Mouse (Mus musculus) layer of hippocampus, adult 9-10 months (tissue): ENCODE results near the gene Elavl2.

Experiments used
- DNase-seq: peaks from one replicate; pipeline ENCODE4 v3.0.0; 2022; ENCODE audit warnings: low spot score

Elavl2 gene

DNA sequence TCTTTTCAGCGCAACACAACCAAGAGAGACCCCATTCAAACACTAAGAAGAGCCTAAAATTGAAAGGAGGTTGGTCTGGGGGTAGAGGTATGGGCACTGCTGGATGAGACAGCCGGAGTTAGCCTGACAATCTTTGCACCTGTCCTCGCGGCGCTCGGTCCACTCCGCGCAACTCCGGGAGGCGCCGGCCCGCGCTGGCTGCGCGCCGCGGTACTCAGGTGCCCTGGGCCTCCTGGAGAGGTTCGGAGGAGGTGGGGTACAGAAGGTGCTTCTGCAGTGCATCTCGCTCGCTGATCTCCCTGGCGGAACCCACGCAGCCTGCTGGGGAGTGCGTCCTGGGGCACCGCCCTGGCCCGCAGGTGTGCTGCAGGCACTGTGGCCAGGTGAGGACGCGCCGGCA, at the start of gene Elavl2:
Gene Elavl2, minus strand, starts transcription at position 363 of the 400 bp plus-strand sequence.
- no peak for DNase-seq

DNA sequence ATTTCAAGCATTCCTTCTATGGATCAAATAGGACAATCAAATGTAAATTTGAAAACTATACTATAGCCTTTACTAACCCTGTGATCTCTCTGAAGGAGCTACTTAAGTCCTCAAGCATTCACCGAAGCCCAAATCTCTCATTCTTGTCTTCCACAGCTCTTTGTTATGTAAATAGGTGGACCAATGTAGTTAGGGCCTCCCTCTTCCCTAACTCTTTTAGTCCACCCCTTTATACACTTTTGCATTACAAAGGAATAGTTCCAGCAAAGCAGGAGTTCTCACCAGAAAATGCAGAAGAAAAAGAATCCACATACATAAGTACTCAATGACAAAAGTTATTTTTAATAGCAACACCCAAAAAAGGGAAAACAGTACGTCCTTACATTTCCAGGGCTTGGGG, 47.3 kb upstream of the Elavl2 start:
- no peak for DNase-seq

DNA sequence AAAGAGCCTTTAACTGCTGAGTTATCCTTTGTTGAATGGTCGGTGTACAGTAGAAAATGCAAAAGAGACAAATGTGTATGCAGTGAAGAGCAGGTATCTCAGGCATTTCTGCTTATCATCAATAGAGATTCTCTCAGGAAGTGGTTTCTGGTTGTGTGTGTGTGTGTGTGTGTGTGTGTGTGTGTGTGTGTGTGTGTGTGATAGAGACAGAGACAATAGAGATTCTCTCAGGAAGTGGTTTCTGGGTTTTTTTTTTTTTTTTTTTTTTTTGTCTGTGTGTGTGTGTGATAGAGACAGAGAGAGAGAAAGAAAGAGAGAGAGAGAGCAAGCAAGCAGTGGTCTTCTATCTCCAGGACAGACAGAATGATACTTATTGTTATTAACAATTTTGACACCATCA, 15.0 kb upstream of the Elavl2 start:
- DNase-seq, result no peak

DNA sequence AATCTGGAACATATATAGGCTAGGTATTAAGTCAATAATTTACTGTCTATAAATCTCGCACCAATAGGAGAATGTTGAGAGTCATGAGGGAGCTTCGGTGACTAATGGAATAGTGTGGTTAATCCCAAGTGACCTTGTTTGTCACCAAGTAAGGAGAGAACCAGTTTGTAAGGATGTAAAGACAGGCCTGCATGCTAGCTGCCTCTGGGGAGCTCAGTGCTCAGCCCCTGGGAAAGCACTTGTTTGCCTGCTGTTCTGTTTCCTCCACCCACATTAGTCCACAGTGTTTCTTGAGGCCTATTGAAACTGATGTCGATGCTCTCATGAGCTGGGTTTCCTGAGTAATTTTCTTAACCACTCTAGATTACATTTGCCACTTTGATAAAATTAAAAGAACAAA, 4.5 kb upstream of the Elavl2 start:
- DNase-seq, result no peak

DNA sequence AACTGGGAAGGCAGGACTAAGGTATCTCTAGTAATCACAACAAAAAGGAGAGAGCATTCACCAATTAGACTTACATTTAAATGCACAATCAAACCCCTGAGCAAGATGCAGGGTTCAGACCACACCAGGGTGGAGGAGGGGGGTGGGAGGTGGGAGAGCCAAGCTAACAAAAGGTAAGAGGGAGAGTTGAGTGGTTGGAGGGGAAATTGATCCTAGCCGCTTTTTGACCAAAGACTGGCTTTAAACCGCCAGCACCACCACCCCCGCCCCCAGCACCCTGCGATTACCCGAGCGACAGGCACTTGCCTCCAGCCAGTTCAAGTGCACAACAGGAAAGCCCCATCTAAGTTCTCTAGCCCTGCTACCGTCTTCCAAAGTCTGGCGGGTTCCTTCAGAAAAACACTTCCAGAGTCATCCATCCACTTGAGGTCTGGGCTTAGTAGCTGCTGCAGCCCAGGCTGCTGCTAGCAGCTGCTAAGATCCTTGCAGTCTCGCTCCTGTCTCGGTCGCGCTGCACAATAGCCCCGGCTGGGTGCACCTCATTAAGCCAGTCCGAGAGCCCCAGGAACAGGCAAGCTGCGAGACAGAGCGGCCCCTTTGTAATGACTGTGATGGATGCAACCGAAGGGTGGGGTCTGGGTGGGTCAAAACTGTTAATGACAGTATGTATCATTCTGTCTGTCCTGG, 932 bp downstream of the Elavl2 start:
- no peak for DNase-seq

DNA sequence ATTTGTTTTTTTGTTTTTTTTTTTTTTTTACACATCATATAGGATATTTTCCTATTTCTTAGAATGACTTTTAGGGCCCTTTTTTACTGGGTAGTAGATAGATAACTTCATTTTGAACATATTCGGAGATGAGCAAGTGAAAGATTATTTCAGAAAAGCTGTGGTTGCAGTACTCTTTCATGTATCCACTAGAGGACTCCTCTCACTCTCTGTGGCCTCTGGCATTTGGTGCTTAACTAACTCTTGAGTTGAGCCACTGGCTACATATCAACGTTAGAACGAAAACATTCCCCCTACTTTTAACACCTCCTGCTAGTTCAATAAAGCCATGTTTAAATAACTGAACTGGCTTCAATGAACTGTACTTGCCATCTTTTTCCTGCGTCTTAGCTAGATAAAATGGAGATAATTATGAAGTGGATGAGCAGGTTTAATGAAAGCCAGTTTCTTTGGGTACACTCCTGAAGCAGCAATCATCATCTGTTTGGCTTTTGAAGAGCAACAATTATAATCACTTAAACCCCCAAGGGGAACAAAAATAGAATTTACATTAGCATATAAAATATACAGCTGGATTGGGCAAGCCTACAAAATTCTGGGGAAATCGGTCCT, 8.5 kb downstream of the Elavl2 start:
- DNase-seq, result no peak

DNA sequence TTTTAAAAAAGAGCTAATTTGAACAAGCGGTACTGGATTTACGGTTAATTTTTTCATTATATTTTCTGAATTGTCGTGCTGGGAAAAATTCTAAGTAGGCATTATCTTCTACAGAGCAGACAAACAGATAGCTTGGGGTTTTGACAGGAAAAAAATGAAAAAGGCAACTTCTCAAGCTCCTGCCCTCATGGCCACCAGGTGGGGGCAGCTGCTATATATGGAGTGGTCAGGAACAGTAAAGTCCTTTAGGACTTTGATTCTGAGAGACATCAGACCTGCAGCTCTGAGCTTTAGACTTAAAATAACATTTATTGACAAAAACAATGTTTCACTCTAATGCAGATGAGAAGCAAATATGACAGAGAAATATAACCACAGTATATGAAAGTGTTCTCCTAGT, 12.9 kb downstream of the Elavl2 start:
- DNase-seq, result no peak

DNA sequence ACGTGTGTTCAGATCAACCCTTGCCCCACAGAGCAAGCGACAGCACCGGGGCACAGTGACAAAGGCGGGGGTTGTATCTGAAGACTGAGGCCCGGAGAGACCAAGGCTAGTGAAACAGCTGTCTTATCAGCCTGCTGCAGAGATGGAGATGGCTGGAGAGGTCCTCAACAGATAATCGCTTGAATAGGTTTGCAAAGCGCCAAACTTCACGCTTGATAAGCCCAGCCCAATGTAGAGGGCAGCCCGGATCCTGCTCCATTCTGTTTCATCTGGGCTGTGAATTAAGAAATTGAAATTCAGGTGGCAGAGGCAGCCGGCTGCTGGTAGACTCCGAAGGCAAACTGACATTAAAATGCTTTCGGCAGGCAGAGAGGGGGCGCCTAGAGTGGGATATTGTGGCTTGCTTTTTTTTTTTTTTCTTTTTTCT, 19.4 kb downstream of the Elavl2 start:
- DNase-seq, result no peak

DNA sequence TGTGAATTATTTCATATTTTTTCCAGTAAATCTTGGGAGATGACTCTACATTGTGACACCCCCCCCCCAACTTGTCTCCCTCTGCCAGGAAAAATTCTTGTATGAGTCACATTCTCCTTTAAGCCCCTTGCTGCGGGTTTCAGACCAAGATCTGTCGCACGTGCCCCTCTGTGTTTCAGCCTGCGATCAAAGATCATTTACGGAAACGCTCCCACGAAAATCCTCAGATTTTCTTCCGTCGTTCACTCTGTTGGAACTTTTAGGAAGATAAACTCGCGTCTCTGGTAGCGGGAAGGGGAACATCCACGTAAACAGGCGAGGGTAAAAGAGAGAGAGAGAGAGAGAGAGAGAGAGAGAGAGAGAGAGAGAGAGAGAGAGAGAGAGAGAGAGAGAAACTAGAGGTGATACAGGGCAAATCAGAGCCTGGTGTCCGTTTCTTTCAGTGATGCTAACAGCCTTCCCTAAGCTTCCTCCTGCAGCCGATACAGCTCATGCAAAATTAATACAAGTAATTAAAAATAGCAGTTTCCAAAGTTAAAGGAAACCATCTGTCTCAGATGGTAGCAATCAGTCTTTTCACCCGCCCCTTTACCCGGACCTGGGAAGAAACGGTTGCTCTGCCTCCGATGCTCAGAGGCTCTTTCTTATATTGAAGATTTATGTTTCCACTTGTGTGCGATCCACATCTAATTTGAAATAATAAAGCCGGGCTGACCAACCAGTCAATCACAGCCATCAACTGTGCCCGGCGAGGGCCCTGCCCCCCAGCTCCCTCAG, 20.1 kb downstream of the Elavl2 start:
- no peak for DNase-seq

DNA sequence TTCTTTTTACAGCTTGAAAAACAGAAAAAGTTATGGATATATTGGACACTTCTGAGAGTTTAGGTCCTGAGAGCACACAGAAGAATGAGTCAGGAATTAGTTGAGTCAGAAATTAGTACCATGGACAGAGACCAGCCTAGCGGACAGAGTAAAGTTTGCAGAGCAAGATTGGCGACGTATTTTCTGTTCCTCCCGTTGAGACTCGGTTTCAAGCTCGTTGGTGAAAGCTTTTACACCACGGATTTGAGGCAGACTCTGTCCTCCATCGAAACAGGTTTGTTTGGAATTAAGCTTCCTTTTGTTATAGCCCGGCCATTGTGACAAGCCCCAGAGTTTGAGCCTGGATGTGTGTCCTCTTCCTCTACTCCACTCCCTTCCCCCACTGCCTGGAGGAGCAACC, 21.0 kb downstream of the Elavl2 start:
- DNase-seq, result no peak

DNA sequence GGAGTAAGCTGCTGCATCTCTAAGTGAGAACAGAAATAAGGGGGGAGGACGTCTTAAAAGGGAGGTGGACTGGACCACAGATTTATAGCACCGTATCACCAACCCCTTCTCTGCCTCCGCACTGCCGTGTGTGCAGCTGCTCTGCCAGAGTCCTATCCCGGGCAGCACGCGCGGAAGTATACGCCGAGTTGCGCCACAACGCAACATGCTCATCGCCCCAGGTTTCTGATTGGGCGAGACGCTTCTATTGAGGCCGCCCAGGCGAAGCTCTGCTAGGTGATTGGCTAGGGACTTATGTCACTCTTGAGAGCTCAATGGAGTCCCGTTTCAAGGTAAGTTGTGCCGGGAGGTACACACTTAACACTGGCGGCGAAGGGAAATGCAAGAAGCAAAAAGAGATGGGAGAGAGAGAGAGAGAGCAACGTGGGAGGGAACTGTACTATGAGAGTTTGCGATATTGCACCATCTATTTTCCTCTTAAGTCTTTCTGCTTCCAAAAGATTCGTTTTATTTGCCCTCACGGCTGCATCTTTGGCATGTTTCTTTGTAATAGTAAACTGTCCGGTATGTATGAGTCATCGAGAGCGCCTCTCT, 24.2 kb downstream of the Elavl2 start:
- DNase-seq, result peak; percentile 96

DNA sequence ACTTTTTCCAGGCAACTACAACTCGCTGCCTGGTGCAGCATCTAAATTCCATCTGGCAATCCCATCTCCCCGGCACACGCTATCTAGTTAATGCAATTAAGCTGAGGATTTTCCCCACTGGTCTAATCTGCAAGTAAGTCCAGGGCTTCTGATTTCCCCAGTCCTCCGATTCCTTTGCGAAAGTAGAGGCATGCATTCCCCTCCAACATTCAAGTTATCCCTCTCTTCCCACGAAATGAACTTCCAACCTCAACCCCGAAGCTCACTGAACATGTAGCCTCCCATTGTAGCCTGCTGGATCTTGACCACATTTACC, 25.3 kb downstream of the Elavl2 start:
- DNase-seq, result no peak

DNA sequence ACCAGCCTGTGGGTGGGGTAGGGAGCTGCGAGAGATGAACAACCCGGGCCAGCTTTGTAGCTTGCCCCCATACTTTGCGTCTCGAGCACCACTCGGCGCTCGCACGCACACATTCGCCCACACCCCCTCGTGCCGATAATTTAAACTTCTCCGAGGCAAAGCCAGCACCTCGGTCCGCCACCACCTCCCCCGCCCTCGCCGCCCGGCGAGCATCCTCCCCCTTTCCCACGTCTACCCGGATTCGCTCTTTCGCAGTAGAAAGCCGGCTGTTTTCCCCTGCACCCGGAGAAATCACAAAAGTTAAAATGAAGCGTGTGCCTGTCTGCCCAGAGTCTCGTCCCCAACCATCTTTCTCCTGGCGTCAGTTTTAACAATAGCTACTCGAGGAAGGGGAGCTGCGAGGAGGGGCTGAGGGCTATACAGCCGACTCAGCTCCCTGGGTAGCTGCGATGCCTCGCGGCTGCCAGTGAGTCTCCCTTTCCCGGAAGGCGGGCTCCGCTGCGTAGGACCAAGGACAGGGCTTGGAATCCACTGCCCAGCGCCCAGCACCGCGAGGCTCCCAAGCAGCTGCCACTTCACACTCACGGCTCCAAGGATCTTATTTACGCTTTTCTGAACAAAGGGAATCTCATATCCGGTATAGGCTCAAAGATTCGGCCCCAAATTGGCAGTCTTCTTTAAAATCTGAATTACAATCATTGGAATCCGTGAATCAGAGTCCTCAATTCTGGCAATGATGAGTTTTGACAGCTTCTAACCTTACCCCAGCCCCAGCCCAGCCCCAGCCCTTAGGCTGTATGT, 25.8 kb downstream of the Elavl2 start:
- DNase-seq, result no peak

DNA sequence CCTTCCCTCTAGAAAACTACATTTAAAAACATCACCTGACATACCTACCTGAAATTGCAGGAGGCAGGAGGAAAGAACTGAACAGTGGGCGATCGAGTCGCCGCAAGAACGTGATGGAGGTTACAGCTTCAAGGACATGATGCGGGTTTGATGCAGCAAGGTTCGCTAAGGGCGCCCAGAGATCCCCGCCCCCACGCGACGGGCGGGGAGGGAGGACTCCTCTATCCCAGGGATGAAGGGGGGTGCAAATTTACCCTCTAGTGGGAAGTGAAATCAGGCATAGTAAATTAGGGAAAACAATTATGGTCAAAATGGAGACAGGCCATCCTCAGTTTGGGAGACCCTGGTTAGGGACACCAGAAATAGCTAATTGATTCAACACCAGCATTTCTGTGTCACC, 27.7 kb downstream of the Elavl2 start:
- no peak for DNase-seq

DNA sequence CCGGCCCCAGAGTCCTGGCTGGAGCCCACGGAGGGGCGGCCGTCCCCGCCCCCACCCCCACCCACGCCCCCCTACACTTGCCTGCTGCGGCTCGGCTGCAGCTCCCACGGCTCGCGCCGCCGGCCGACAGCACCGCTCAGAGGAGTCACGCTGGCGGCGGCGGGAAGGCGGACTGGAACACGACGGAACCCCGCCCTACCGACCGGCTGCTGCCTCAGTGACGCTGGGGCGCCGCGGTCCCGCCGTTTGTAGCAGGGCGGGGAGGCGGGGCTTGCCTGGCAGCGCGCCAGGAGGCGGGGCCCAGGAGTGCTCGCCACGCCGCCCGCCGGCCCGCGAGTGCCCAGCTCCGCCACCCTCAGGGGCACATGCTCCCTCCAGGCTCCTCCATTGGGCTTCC, 28.8 kb downstream of the Elavl2 start:
- no peak for DNase-seq

DNA sequence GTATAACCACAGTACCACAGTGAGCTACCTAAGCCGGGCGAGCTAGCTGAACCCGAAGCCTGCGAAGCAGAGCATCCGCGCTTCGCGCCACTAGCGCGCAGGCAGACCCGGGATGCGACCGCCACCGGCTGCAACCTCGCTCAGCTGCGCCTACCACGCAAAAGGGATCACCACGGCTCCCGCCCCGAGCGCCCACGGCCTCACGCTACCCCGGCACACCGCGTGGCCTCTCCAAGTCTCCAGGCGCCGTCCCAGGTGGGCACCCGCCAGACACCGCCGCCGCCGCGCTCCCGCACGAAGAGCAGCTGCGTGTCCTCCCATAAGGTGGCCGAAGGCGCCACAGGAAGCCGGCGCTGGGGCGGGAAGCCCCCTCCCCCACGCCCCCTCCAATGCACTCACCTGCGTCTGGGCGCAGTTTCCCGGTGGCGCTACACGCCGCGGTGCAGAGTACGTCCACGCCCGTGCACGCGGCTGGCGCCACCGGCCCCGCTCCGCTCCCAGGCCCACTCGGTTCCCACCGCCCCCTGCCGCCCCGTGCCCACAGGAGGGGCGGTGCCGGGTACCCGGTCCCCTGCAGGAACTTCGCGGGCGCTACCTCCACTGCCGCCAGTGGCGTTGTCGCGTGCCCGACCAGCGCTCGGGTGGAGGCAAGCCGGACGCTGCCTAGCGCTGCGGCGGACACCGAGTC, 29.3 kb downstream of the Elavl2 start:
- DNase-seq, result no peak

DNA sequence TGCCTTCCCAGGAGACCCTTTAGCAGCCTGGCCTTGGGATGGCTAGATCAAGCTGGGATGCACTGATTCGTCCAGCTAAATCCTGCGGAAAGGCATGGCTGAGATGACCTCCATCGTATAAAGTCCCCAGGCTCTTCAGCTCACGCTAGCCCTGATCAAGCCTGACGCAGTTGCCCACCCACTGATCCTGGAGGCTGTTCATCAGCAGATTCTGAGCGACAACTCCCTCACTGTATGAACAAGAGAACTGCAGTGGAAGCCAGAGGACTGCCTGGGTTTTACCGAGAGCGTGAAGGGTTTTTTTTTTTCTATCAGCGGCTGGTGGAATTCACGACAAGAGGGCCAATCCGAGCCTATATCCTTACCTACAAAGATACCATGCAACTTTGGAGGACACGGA, 35.3 kb downstream of the Elavl2 start:
- DNase-seq, result no peak

DNA sequence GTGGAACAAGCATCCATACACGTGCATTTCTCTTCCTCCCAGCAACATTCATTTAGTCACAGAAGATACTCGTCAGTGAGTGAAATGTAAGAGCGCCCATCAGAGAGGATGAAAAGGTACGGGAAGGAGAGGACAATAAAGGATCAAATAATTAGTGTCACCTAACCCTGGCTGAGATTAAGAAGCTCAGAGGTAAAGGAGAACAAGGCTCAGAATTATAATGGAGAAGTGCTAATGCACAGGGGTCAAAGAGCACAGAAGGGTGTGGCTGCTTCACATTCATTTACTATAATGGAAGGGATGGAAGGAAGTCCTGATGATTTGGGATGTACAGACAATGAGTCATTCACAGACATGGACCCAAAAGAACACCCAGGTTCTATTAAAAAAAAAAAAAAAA, 36.6 kb downstream of the Elavl2 start:
- no peak for DNase-seq

DNA sequence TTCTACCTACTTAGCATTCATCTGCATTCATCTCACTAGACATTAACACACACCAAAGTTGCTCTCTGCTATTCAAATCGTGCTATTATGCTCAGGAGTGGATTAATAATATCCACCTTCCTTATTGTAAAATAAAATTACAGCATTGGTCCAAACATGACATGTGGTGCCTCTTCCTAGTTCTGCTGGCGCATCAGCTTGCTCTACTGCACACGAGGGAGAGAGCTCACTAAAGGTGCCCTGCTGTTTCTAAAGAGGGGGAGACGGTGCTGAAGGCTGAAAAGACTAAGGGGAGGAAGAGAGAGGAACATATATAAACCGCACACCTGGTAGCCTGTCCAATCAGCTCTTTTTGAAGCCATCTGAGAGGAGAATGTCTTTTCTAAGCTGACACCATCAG, 38.1 kb downstream of the Elavl2 start:
- no peak for DNase-seq

DNA sequence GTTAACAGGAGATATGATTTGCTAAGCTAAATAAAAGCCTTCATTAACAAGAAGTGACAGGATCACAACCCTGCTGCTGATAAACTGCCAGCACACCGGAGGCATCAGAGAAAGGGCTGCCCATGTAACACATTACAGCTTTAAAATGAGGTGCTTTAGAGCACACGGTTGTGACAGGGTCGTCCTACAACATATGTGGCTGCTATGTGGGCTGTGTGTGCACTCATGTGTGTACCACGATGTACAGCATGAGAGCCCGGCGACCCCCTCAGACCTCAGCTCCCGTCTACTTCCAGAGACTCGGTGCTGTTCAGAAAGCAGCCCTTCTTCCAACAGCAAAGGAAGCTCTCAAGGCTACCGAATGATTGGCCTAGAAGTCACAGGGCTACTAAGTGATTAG, 47.4 kb downstream of the Elavl2 start:
- DNase-seq, result no peak

DNA sequence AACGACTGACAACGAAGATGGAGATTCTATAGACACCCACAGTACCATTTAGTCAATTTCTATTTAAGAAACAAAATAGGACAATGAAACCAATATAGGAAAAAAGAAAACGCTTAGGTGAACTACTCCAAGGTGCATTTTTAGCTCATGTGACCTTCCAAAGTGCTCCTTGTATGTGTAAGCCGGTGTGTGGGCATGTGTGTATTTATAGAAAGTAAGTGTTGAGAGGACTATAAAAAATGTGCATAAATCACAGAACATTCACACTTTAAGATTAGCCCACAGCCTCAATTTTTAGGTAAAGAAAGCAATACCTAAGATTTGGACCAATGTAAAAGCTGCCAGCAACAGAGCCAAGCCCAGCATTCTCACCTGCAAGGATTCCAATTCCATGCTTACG, 51.0 kb downstream of the Elavl2 start:
- DNase-seq, result no peak

DNA sequence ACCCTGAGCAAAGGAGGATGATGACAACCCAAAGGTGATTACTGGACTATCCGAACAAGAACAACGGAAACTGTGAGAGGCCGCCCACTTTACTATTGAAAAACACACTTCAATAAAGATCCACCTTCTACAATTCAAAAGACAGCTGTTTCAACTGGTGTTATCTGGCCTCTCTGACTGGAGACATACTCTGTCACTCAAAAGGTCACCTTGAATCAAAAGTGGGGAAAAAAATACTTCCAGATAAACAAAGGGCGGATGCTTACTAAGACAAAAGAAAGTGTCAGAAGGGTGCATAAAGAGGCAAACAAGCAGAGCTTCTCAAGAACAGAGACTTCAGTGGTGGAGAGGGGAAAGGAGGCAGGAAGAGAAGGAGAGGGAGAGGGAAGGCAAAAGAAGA, 66.4 kb downstream of the Elavl2 start:
- no peak for DNase-seq
